Mouse (Mus musculus) E14TG2a.4 (cell line): ENCODE measurements around the gene Styxl1.

Experiments used
- CTCF ChIP-seq: conservative IDR thresholded peaks from 2 replicates; pipeline ENCODE4 v1.5.1; 2014; ENCODE audit warnings: low read length
- POU5F1 ChIP-seq: IDR thresholded peaks from 2 replicates; pipeline ENCODE4 v1.6.1; 2014; ENCODE audit warnings: low read length, borderline replicate concordance

- TF ChIP-seq CTCF = no peak
- no peak for TF ChIP-seq POU5F1
These were observed 33.4 kb downstream of the Styxl1 start for GRCm38 (mm10) chr5:135744742-135745141.
